In genomic region chr1:135999720-136000287, GRCm38 (mm10) we compare ENCODE assay signal across 30 mouse cellular contexts. TPM values are rescaled to one million over a fixed set of nuclear protein-coding genes. Genes with fewer than 3 reads are reported as not detected.
DNase-seq lines count a peak whose midpoint lies in the region; ATAC-seq and TF ChIP-seq lines count a peak whose summit lies in the region.
"Had no signal": no experiment of that assay in that cellular context is flagged by ENCODE, and none has a peak within 500 bp of the region (broad histone marks: within the 10 kb centered on the region; RNA-seq: fewer than 3 reads in every experiment).

No protein-coding gene starts in this region.

- no peak overlapping the region for H3K9ac ChIP-seq in heart, embryonic 13.5 days
- H3K9ac ChIP-seq in heart, embryonic 12.5 days = no peak overlapping the region
- H3K9ac ChIP-seq: forebrain, embryonic 13.5 days; hindbrain, embryonic 14.5 days had no signal

- H3K4me3 ChIP-seq in heart, embryonic 13.5 days = no peak overlapping the region
- H3K4me3 ChIP-seq in heart, embryonic 12.5 days = no peak overlapping the region
- H3K4me3 ChIP-seq in olfactory bulb, adult 2 months (ENCODE audit: insufficient read depth, low read depth, low read length) = no peak overlapping the region
- H3K4me3 ChIP-seq: forebrain, embryonic 10.5 days; forebrain, embryonic 13.5 days; heart, embryonic 10.5 days had no signal

- H3K27me3 ChIP-seq in heart, embryonic 13.5 days (replicated peaks) = 0 out of 2 replicates have a peak, but pooled peaks cover 12% of the 10 kb centered on the region
- H3K27me3 ChIP-seq in heart, embryonic 12.5 days (replicated peaks) = 0 out of 2 replicates have a peak, but pooled peaks cover 3% of the 10 kb centered on the region
- H3K27me3 ChIP-seq: forebrain, embryonic 13.5 days had no signal

- no peak for TF ChIP-seq CTCF in olfactory bulb, adult 2 months (IDR thresholded peaks at IDR 0.05; ENCODE audit: insufficient read depth, low read depth, low read length)

- peaks cover 7% of the 10 kb centered on the region for H3K4me1 ChIP-seq in heart, embryonic 13.5 days
- peaks cover 5% of the 10 kb centered on the region; the same call in 1 of the 2 replicates for H3K4me1 ChIP-seq in heart, embryonic 12.5 days (replicated peaks)
- peaks cover 4% of the 10 kb centered on the region for H3K4me1 ChIP-seq in olfactory bulb, adult 2 months (ENCODE audit: control insufficient read depth, insufficient read depth, low read length)
- H3K4me1 ChIP-seq: forebrain, embryonic 10.5 days; forebrain, embryonic 13.5 days had no signal

- peak overlapping the region; percentile 30; the same call in 1 of the 2 replicates for H3K4me2 ChIP-seq in heart, embryonic 13.5 days
- H3K4me2 ChIP-seq in heart, embryonic 12.5 days = no peak overlapping the region
- H3K4me2 ChIP-seq: forebrain, embryonic 13.5 days; hindbrain, embryonic 14.5 days had no signal

- no peaks in the 10 kb centered on the region for H3K9me3 ChIP-seq in heart, embryonic 13.5 days
- H3K9me3 ChIP-seq in heart, embryonic 12.5 days (replicated peaks) = no peaks in the 10 kb centered on the region
- H3K9me3 ChIP-seq: forebrain, embryonic 10.5 days; forebrain, embryonic 13.5 days; heart, embryonic 10.5 days had no signal

- no peaks in the 10 kb centered on the region for H3K36me3 ChIP-seq in heart, embryonic 13.5 days
- H3K36me3 ChIP-seq in heart, embryonic 12.5 days = no peaks in the 10 kb centered on the region
- H3K36me3 ChIP-seq: forebrain, embryonic 10.5 days; heart, embryonic 10.5 days had no signal

- 30% methylated on average over 8 of the region's 8 CpGs for WGBS in heart, embryonic 13.5 days
- WGBS in heart, embryonic 12.5 days = 38% methylated on average over 8 of the region's 8 CpGs
- 35% methylated on average over 8 of the region's 8 CpGs for WGBS in olfactory bulb, adult 2 months

- ATAC-seq in heart, embryonic 13.5 days (ENCODE audit: extremely low read depth, insufficient number of reproducible peaks, low FRiP score, low TSS enrichment) = no peak
- ATAC-seq in heart, embryonic 12.5 days (ENCODE audit: insufficient number of reproducible peaks, low FRiP score) = no peak
- ATAC-seq: activated CD4-positive, CD25-positive, alpha-beta regulatory T cell, adult 4 months; CD4-positive, CD25-positive, alpha-beta regulatory T cell, adult 4 months; forebrain, embryonic 13.5 days; forebrain, embryonic 16.5 days; hindbrain, postnatal 0 days; inflammation-experienced regulatory T-cells, adult 6 months had no signal

- no peak overlapping the region for H3K27ac ChIP-seq in heart, embryonic 13.5 days (replicated peaks)
- H3K27ac ChIP-seq in heart, embryonic 12.5 days (ENCODE audit: poor library complexity, severe bottlenecking) = no peak overlapping the region
- peak overlapping the region; percentile 59; the same call in 1 of the 2 replicates for H3K27ac ChIP-seq in olfactory bulb, adult 2 months (ENCODE audit: insufficient read depth, low read depth, low read length)
- H3K27ac ChIP-seq: forebrain, embryonic 10.5 days; forebrain, embryonic 13.5 days; heart, embryonic 10.5 days; hindbrain, embryonic 14.5 days; hindbrain, postnatal 0 days had no signal

- no peak for TF ChIP-seq POLR2A in olfactory bulb, adult 2 months (IDR thresholded peaks at IDR 0.05; ENCODE audit: insufficient read depth, low read depth, low read length)

- DNase-seq in brain, adult 2 months (ENCODE audit: low read depth, low spot score) = peak; percentile 70
- DNase-seq in thymus, postnatal 25 days = no peak
- DNase-seq in urinary bladder, postnatal 14 days (ENCODE audit: low spot score) = no peak
- DNase-seq: adrenal gland, adult 8-10 months; adrenal gland, postnatal 25 days; cerebellum, adult 18-20 months; cerebellum, adult 9-10 months; cerebellum, postnatal 14 days; gastrocnemius, postnatal 25 days; heart, adult 18-20 months; heart, postnatal 14 days; heart, postnatal 4 days had no signal

RNA-seq across cellular contexts. Expression of gene Igfn1, which starts 6.3 kb away (rescaled TPM):
- not detected in 2 replicates for polyA plus RNA-seq in heart, embryonic 13.5 days (2015; fragmentation: Nextera tagmentation; extraction: Ambion mirVana)
- 0.06 TPM in 1 of 2 replicates, not detected in the other for polyA plus RNA-seq in heart, embryonic 12.5 days (2016; fragmentation: Nextera tagmentation; extraction: Ambion mirVana)
- not detected in 2 replicates for polyA plus RNA-seq in olfactory bulb, adult 2 months (2012; ENCODE audit: insufficient read depth, insufficient read length, low replicate concordance, missing spikeins)
- polyA plus RNA-seq: activated CD4-positive, CD25-positive, alpha-beta regulatory T cell, adult 4 months; CD4-positive, CD25-positive, alpha-beta regulatory T cell, adult 4 months; embryonic facial prominence, embryonic 11.5 days; embryonic facial prominence, embryonic 14.5 days; forebrain, embryonic 10.5 days; forebrain, embryonic 13.5 days; forebrain, embryonic 16.5 days; heart, embryonic 10.5 days; heart, embryonic 16.5 days; hindbrain, embryonic 11.5 days; hindbrain, embryonic 14.5 days; inflammation-experienced regulatory T-cells, adult 6 months had no signal

RNA-seq across cellular contexts. Expression of gene Tmem9, which starts 8.1 kb away (rescaled TPM):
- 123 and 138 TPM in 2 replicates for polyA plus RNA-seq in heart, embryonic 13.5 days (2015; fragmentation: Nextera tagmentation; extraction: Ambion mirVana)
- 126 and 131 TPM in 2 replicates for polyA plus RNA-seq in heart, embryonic 12.5 days (2016; fragmentation: Nextera tagmentation; extraction: Ambion mirVana)
- polyA plus RNA-seq in olfactory bulb, adult 2 months (2012; ENCODE audit: insufficient read depth, insufficient read length, low replicate concordance, missing spikeins) = not detected in 2 replicates

RNA-seq across cellular contexts. Expression of gene Ascl5, which starts 50.8 kb away (rescaled TPM):
- polyA plus RNA-seq in heart, embryonic 13.5 days (2015; fragmentation: Nextera tagmentation; extraction: Ambion mirVana) = not detected in 2 replicates
- not detected in 2 replicates for polyA plus RNA-seq in heart, embryonic 12.5 days (2016; fragmentation: Nextera tagmentation; extraction: Ambion mirVana)
- polyA plus RNA-seq in olfactory bulb, adult 2 months (2012; ENCODE audit: insufficient read depth, insufficient read length, low replicate concordance, missing spikeins) = not detected in 2 replicates
- polyA plus RNA-seq: activated CD4-positive, CD25-positive, alpha-beta regulatory T cell, adult 4 months; C2C12; CD4-positive, CD25-positive, alpha-beta regulatory T cell, adult 4 months; embryonic facial prominence, embryonic 11.5 days; forebrain, embryonic 10.5 days; forebrain, embryonic 13.5 days; forebrain, embryonic 16.5 days; gonadal fat pad, adult 2 months; heart, embryonic 10.5 days; heart, embryonic 16.5 days; hindbrain, embryonic 11.5 days; hindbrain, embryonic 14.5 days; inflammation-experienced regulatory T-cells, adult 6 months had no signal

RNA-seq across cellular contexts. Expression of gene Cacna1s, which starts 52.7 kb away (rescaled TPM):
- polyA plus RNA-seq in heart, embryonic 13.5 days (2015; fragmentation: Nextera tagmentation; extraction: Ambion mirVana) = 0.19 and 0.45 TPM in 2 replicates
- 0.57 and 0.78 TPM in 2 replicates for polyA plus RNA-seq in heart, embryonic 12.5 days (2016; fragmentation: Nextera tagmentation; extraction: Ambion mirVana)
- polyA plus RNA-seq in olfactory bulb, adult 2 months (2012; ENCODE audit: insufficient read depth, insufficient read length, low replicate concordance, missing spikeins) = not detected in 2 replicates
- polyA plus RNA-seq: forebrain, embryonic 10.5 days; forebrain, embryonic 13.5 days had no signal

Comparison
In these comparisons a context has a peak if more than half of its experiments do, and no peak if none do; other contexts are left out.
1. RNA of gene Tmem9, which starts 8.1 kb away (polyA plus RNA-seq): 126 to 131 TPM in heart, embryonic 12.5 days and 123 to 138 TPM in heart, embryonic 13.5 days; not detected in olfactory bulb, adult 2 months; every median in the first group is over 100 times any median in the second.